Mouse (Mus musculus) limb, embryonic 14.5 days (tissue): ENCODE measurements around the gene 2810021J22Rik. TPM values are rescaled to one million over a fixed set of nuclear protein-coding genes. Genes with fewer than 3 reads are reported as not detected.

Experiments
- ATAC-seq: fragments of 200-750 bp; cut with Nextera tagmentation; 2 replicates; pipeline ENCODE4 v1.8.0; 2017; ENCODE audit warnings: low read depth, moderate number of reproducible peaks, moderate TSS enrichment; ENCODE audit not compliant: low FRiP score
- DNase-seq: peaks from one replicate; pipeline ENCODE4 v3.0.0-alpha.2; 2015; ENCODE audit warnings: low spot score
- H3K27ac ChIP-seq: fragments of 300-500 bp; sonication (generic); replicated peaks from 2 replicates; pipeline ENCODE4 v1.5.1; 2014; ENCODE audit warnings: low read depth, mild to moderate bottlenecking, low read length, moderate library complexity, mixed read lengths
- H3K27me3 ChIP-seq: fragments of 300-500 bp; sonication (generic); 2 replicates; pipeline ENCODE4 v1.6.1; 2014; ENCODE audit warnings: low read length, mixed read lengths; ENCODE audit not compliant: control insufficient read depth, insufficient read depth
- H3K36me3 ChIP-seq: fragments of 300-500 bp; sonication (generic); 2 replicates; pipeline ENCODE4 v1.6.1; 2014; ENCODE audit warnings: mild to moderate bottlenecking, low read length, moderate library complexity, mixed read lengths; ENCODE audit not compliant: control insufficient read depth, insufficient read depth
- H3K4me1 ChIP-seq: fragments of 300-500 bp; sonication (generic); 2 replicates; pipeline ENCODE4 v1.6.1; 2014; ENCODE audit warnings: antibody characterized with exemption, low read length, mixed read lengths; ENCODE audit not compliant: control insufficient read depth, insufficient read depth
- H3K4me2 ChIP-seq: fragments of 300-500 bp; sonication (generic); replicated peaks from 2 replicates; pipeline ENCODE4 v1.6.1; 2014; ENCODE audit warnings: low read depth, mild to moderate bottlenecking, low read length, moderate library complexity; ENCODE audit not compliant: severe bottlenecking
- H3K4me3 ChIP-seq: fragments of 300-500 bp; sonication (generic); replicated peaks from 2 replicates; pipeline ENCODE4 v1.5.1; 2014; ENCODE audit warnings: low read length
- H3K9ac ChIP-seq: fragments of 300-500 bp; sonication (generic); 2 replicates; pipeline ENCODE4 v1.6.1; 2014; ENCODE audit warnings: mild to moderate bottlenecking, low read depth, low read length, moderate library complexity; ENCODE audit not compliant: severe bottlenecking
- H3K9me3 ChIP-seq: fragments of 300-500 bp; sonication (generic); 2 replicates; pipeline ENCODE4 v1.6.1; 2016; ENCODE audit warnings: low read length; ENCODE audit not compliant: control insufficient read depth
- POLR2A ChIP-seq: fragments of 200-500 bp; IDR thresholded peaks from 2 replicates; pipeline ENCODE4 v1.8.0; 2012; ENCODE audit warnings: inconsistent platforms, mild to moderate bottlenecking, moderate library complexity, borderline replicate concordance; ENCODE audit not compliant: insufficient read depth, insufficient read length; ENCODE audit errors: extremely low read depth
- WGBS: fragments of 180-500 bp; shearing (Covaris S2); extraction: QIAGEN DNeasy Blood & Tissue Kit; methylation state at CpG from one replicate; pipeline ENCODE4 v1.1.7; 2014; 5-methylcytosine and 5-hydroxymethylcytosine counted together
- polyA plus RNA-seq, 2 experiments: library from polyadenylated mRNA; depleted of rRNA in 1 of 2; stranded (reverse) in 1 of 2; unstranded in 1 of 2; fragments of >200 nt; fragmentation: Nextera tagmentation in 1 of 2; extraction: Ambion mirVana in 1 of 2; gene quantifications; 2 replicates each; pipeline versions ENCODE4 v1.2.1 to v1.2.3; 2012 to 2014

The 2810021J22Rik gene
- polyA plus RNA-seq, 2 experiments: 5.7 to 7.8 TPM

DNA sequence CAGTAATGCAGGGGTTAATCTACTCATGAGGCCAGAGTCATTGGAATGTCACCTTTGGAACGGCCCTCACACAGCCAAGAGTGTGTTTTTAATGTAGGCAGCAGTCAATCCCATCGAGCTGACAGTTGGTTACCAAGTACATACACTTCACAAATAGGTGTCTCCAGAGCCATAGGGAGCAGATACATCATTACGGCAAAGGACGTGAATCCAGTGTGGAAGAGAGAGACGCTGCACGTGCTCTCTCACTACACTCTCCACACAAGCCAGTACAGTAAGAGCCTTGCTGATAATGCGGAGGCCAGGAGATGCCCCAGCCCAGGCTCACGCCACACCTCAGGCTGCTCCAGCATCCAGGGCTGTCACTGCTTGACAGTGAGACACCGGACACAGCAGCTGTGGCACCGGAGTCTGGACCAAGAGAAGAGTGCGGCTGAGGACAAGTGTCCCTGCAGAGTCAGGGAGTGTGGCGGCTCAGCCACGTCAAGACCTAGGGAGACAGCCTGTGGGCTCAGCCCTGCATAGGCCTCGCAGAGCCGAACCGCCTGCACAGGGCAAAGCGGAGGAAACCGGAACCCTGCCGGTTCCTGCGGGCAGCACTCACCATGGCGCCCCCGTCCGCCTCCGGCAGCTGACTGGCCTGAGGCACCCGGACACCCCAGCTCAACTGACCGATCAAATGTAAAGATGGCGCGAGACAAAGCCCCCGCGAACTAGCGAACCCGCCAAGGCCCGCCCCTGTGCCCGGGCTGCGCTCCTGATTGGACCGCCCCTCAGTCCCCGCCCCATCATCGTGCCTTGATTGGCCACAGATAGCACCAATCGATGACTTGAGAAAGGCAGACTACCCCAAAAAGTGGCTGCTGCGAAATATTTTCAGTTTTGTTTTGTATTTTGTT, 36.7 kb downstream of the 2810021J22Rik start, which contains the start of gene Zfp39:
Gene Zfp39, minus strand, starts transcription at position 715 of the 899 bp plus-strand sequence.
- no peak for TF ChIP-seq POLR2A
- Histone ChIP-seq H3K4me2 (peak within 1 kb of the TSS; percentile 82), H3K27ac (peak within 1 kb of the TSS; percentile 83), H3K4me3 (peak within 1 kb of the TSS; percentile 82), H3K4me1 (peaks cover 9% of the 10 kb centered on the region), H3K27me3 (no peaks in the 10 kb centered on the region), H3K9me3 (no peaks in the 10 kb centered on the region), H3K36me3 (peaks cover 34% of the 10 kb centered on the region), H3K9ac (peak within 1 kb of the TSS; percentile 87)
- under 1% methylated on average over 40 of the region's 40 CpGs for WGBS
- ATAC-seq: peak; percentile 99
- DNase-seq: peak; percentile 94

DNA sequence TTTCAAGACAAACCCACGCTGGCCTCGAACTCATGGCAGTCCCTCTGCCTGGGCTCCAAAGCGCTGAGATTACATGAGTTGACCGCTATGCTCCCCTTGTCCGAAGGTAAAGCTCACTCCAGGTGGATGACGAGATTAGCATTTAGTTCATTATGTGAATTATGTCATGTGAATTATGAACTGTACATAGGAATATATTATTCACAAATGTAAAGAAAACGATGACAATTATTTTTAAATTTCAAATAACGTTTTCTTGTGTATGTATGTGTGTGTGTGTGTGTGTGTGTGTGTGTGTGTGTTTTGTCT, 37.3 kb downstream of the 2810021J22Rik start:
- peak overlapping the region; percentile 82 for H3K4me3 ChIP-seq
- H3K4me1 ChIP-seq: peaks cover 9% of the 10 kb centered on the region
- H3K4me2 ChIP-seq: peak overlapping the region; percentile 82
- TF ChIP-seq POLR2A: no peak
- H3K27ac ChIP-seq: no peak overlapping the region; the same call in 1 of the 2 replicates
- DNase-seq: no peak
- peak overlapping the region; percentile 87 for H3K9ac ChIP-seq
- no peaks in the 10 kb centered on the region for H3K9me3 ChIP-seq
- H3K27me3 ChIP-seq: no peaks in the 10 kb centered on the region
- H3K36me3 ChIP-seq: peaks cover 28% of the 10 kb centered on the region
- 2% methylated on average over 8 of the region's 8 CpGs for WGBS
- peak; percentile 1 for ATAC-seq

DNA sequence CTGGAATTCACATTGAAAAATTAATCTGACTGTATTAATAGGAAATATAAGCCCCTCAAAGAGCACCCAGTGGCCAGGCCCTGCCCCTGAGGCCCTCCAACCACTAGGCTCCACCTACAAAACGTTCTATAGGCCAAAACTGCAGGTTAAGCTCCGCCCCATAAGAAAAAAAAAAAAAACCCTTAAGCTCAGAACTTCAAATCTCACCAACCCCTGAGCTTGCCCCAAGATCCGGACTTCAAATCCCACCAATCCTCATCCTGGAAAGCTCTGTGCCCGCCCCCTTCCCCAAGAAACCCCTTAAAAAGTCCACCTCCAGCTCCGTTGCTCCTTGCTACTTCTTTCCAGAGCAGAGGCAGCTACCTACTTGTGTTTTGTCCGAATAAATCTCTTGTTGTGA, 37.8 kb downstream of the 2810021J22Rik start:
- Histone ChIP-seq H3K9ac (no peak overlapping the region), H3K27ac (no peak overlapping the region), H3K4me1 (peaks cover 9% of the 10 kb centered on the region), H3K36me3 (peaks cover 25% of the 10 kb centered on the region), H3K4me2 (peak overlapping the region; percentile 82; the same call in 1 of the 2 replicates), H3K27me3 (no peaks in the 10 kb centered on the region), H3K9me3 (no peaks in the 10 kb centered on the region), H3K4me3 (peak overlapping the region; percentile 82)
- TF ChIP-seq POLR2A: no peak
- 48% methylated on average over 6 of the region's 6 CpGs for WGBS
- DNase-seq (peak; percentile 32), ATAC-seq (no peak)

GRCm38 (mm10) chr11:58913776-58914175, 46.8 kb downstream of the 2810021J22Rik start:
- ATAC-seq: no peak
- 100% methylated on average over 1 of the region's 1 CpGs for WGBS
- Histone ChIP-seq H3K4me3 (no peak overlapping the region), H3K9ac (peak overlapping the region; percentile 50; the same call in 1 of the 2 replicates), H3K4me1 (no peaks in the 10 kb centered on the region), H3K36me3 (no peaks in the 10 kb centered on the region), H3K4me2 (no peak overlapping the region), H3K27me3 (no peaks in the 10 kb centered on the region), H3K27ac (no peak overlapping the region), H3K9me3 (no peaks in the 10 kb centered on the region)
- no peak for TF ChIP-seq POLR2A
- DNase-seq: no peak

DNA sequence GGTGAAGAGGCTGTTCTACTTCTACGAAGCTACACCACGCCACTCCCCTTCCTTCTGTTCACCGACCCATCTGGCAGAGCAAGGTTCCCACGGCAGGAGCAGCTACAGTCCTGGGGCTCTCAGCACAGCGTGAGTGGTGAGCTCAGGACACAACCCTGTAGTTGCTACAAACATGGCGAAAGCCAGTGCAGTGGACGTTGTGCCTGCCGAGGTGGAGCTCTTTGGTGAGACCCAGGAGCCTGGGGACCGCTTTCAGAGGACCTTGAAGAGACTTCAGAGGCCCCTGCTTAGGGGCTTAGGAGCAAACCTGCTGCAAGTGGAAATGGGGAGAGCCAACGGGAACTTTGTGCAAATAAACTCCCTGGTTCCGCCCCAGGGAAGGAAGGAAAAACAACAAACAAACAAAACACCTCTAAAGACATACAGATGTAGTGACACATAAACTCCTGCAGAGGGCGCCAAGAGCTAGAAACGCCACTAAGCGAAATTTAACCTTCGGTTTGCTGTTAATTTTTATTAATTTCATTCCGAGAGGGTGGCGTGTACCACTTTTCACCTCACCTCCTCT, 47.5 kb downstream of the 2810021J22Rik start:
- WGBS: 12% methylated on average over 17 of the region's 17 CpGs
- peak overlapping the region; percentile 32 for H3K4me3 ChIP-seq
- peak; percentile 49 for DNase-seq
- H3K9me3 ChIP-seq: no peaks in the 10 kb centered on the region
- no peak for ATAC-seq
- H3K36me3 ChIP-seq: no peaks in the 10 kb centered on the region
- TF ChIP-seq POLR2A: no peak
- no peak overlapping the region for H3K27ac ChIP-seq
- peak overlapping the region; percentile 50; the same call in 1 of the 2 replicates for H3K9ac ChIP-seq
- no peaks in the 10 kb centered on the region for H3K4me1 ChIP-seq
- no peaks in the 10 kb centered on the region for H3K27me3 ChIP-seq
- H3K4me2 ChIP-seq: peak overlapping the region; percentile 53
